Mouse (Mus musculus) C2C12 (cell line): Measurements from ENCODE around the gene Rho. TPM values are rescaled to one million over a fixed set of nuclear protein-coding genes. Genes with fewer than 3 reads are reported as not detected.

Source experiments
- H3K27me3 ChIP-seq: one replicate; pipeline ENCODE4 v1.6.1; 2011; ENCODE audit not compliant: control insufficient read depth, insufficient read depth, insufficient read length
- H3K36me3 ChIP-seq: one replicate; pipeline ENCODE4 v1.6.1; 2011; ENCODE audit not compliant: control insufficient read depth, insufficient read depth
- H3K4me3 ChIP-seq: one replicate; pipeline ENCODE4 v1.5.1; 2011; ENCODE audit warnings: mild to moderate bottlenecking, control low read depth; ENCODE audit not compliant: poor library complexity, insufficient read depth, severe bottlenecking
- H3K79me2 ChIP-seq: one replicate; pipeline ENCODE4 v1.6.1; 2011; ENCODE audit not compliant: control insufficient read depth, insufficient read depth
- H3K79me3 ChIP-seq: one replicate; pipeline ENCODE4 v1.6.1; 2011; ENCODE audit warnings: low read depth, control low read depth
- H3ac ChIP-seq: one replicate; pipeline ENCODE3; 2011; ENCODE audit warnings: low read depth; ENCODE audit not compliant: control insufficient read depth, insufficient read length
- CEBPB ChIP-seq: IDR thresholded peaks from one replicate; pipeline ENCODE4 v1.6.1; 2011; ENCODE audit warnings: low read depth, mild to moderate bottlenecking, control low read depth, moderate library complexity
- CTCF ChIP-seq: IDR thresholded peaks from one replicate; pipeline ENCODE4 v1.5.1; 2011; ENCODE audit not compliant: control insufficient read depth, insufficient read depth, insufficient read length
- FOSL1 ChIP-seq: IDR thresholded peaks from one replicate; pipeline ENCODE4 v1.8.0; 2011; ENCODE audit warnings: mild to moderate bottlenecking, low read length; ENCODE audit not compliant: poor library complexity, insufficient read depth, severe bottlenecking
- MAX ChIP-seq: IDR thresholded peaks from one replicate; pipeline ENCODE4 v1.6.1; 2011; ENCODE audit warnings: mild to moderate bottlenecking, control low read depth
- MYOD1 ChIP-seq: IDR thresholded peaks from one replicate; pipeline ENCODE4 v1.6.1; 2011; ENCODE audit warnings: low read depth; ENCODE audit not compliant: control insufficient read depth, insufficient read length
- MYOG ChIP-seq: IDR thresholded peaks from one replicate; pipeline ENCODE4 v1.6.1; 2011; ENCODE audit not compliant: control insufficient read depth, insufficient read length; ENCODE audit errors: extremely low read depth
- USF1 ChIP-seq: IDR thresholded peaks from one replicate; pipeline ENCODE4 v1.6.1; 2011; ENCODE audit warnings: low read depth, mild to moderate bottlenecking, control low read depth, moderate library complexity
- long read RNA-seq, 2 experiments: library from polyadenylated mRNA; unstranded; transcript quantifications; one replicate each; pipeline ENCODE4 v2.0.0; 2019 to 2020
- polyA plus RNA-seq: library from polyadenylated mRNA; unstranded; fragments of >200 nt; fragmentation: generic; extraction: Trizol; gene quantifications from one replicate; pipeline ENCODE4 v1.2.1, GENCODE M21; 2012; ENCODE audit warnings: missing spikeins

Gene Rho
- polyA plus RNA-seq = 0.01 TPM
- long read RNA-seq, experiment 1 = 0 reads
- long read RNA-seq, experiment 2 = 0 reads

DNA sequence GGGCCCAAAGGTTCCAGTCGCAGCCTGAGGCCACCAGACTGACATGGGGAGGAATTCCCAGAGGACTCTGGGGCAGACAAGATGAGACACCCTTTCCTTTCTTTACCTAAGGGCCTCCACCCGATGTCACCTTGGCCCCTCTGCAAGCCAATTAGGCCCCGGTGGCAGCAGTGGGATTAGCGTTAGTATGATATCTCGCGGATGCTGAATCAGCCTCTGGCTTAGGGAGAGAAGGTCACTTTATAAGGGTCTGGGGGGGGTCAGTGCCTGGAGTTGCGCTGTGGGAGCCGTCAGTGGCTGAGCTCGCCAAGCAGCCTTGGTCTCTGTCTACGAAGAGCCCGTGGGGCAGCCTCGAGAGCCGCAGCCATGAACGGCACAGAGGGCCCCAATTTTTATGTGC lies at the start of gene Rho:
Gene Rho, plus strand, starts transcription at position 110 of the 400 bp plus-strand sequence.
- no peaks in the 10 kb centered on the region for H3K79me3 ChIP-seq
- H3K27me3 ChIP-seq = no peaks in the 10 kb centered on the region
- TF ChIP-seq MYOD1 (no peak), FOSL1 (no peak), CEBPB (no peak), MAX (no peak), CTCF (no peak), MYOG (no peak), USF1 (no peak)
- no peaks in the 10 kb centered on the region for H3K36me3 ChIP-seq
- no peaks in the 10 kb centered on the region for H3K79me2 ChIP-seq
- H3ac ChIP-seq = no peak within 1 kb of the TSS
- H3K4me3 ChIP-seq = no peak within 1 kb of the TSS

DNA sequence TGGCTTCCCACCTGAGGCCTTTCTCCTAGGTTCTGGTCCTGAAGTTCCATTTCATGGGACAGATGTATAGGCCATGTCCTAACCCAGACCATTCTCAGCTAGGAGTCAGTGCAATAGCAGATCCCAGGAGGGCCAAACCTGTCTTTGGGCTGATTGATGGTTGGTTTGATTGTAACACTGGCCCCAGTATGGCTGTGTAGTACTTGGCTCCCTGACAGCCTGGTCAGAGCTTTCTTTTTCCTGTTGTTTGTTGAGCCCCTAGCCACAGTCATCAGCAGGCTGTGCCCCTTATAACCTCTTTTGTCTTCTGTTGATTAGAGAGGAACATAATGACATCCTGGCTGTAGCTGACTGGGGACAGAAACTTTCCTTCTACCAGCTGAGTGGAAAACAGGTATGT lies 47.5 kb upstream of the Rho start:
- no peaks in the 10 kb centered on the region for H3K79me3 ChIP-seq
- no peaks in the 10 kb centered on the region for H3K27me3 ChIP-seq
- no peak overlapping the region for H3ac ChIP-seq
- no peak overlapping the region for H3K4me3 ChIP-seq
- peaks cover 12% of the 10 kb centered on the region for H3K36me3 ChIP-seq
- H3K79me2 ChIP-seq = no peaks in the 10 kb centered on the region
- TF ChIP-seq USF1 = no peak
- TF ChIP-seq MYOD1 = no peak

DNA sequence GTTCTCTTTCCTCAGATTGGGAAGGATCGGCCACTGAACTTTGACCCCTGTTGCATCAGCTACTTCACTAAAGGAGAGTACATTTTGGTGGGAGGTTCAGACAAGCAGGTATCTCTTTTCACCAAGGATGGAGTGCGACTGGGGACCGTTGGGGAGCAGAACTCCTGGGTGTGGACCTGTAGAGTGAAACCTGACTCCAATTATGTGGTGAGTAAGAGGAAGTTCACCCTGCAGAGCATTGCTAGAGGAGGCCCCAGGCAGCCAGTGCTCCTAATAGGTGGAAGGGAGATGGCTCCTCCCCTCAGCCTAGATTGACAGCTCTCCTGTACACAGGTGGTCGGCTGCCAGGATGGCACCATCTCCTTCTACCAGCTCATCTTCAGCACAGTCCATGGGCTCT lies 44.7 kb upstream of the Rho start:
- no peak overlapping the region for H3ac ChIP-seq
- no peaks in the 10 kb centered on the region for H3K27me3 ChIP-seq
- H3K4me3 ChIP-seq = no peak overlapping the region
- no peaks in the 10 kb centered on the region for H3K79me2 ChIP-seq
- H3K36me3 ChIP-seq = peaks cover 12% of the 10 kb centered on the region
- H3K79me3 ChIP-seq = no peaks in the 10 kb centered on the region
- TF ChIP-seq MAX = no peak
- no peak for TF ChIP-seq MYOG
- TF ChIP-seq FOSL1 = no peak
- TF ChIP-seq MYOD1 = no peak
- no peak for TF ChIP-seq CTCF
- no peak for TF ChIP-seq CEBPB
- no peak for TF ChIP-seq USF1

GRCm38 (mm10) chr6:115888296-115888695 lies 43.3 kb upstream of the Rho start:
- TF ChIP-seq MAX (no peak), CTCF (no peak), FOSL1 (no peak), MYOG (no peak)
- no peaks in the 10 kb centered on the region for H3K79me3 ChIP-seq
- no peak overlapping the region for H3ac ChIP-seq
- H3K4me3 ChIP-seq = no peak overlapping the region
- H3K36me3 ChIP-seq = peaks cover 12% of the 10 kb centered on the region
- no peaks in the 10 kb centered on the region for H3K79me2 ChIP-seq
- H3K27me3 ChIP-seq = no peaks in the 10 kb centered on the region

- Histone ChIP-seq H3K27me3 (no peaks in the 10 kb centered on the region), H3K4me3 (no peak overlapping the region), H3K79me3 (no peaks in the 10 kb centered on the region), H3K36me3 (peaks cover 12% of the 10 kb centered on the region), H3ac (no peak overlapping the region), H3K79me2 (no peaks in the 10 kb centered on the region)
- TF ChIP-seq MAX = no peak
- no peak for TF ChIP-seq USF1
- TF ChIP-seq MYOD1 = no peak
- no peak for TF ChIP-seq CTCF
- TF ChIP-seq MYOG = no peak
- no peak for TF ChIP-seq FOSL1
- no peak for TF ChIP-seq CEBPB
Observed at GRCm38 (mm10) chr6:115890601-115891000, 40.9 kb upstream of the Rho start.

DNA sequence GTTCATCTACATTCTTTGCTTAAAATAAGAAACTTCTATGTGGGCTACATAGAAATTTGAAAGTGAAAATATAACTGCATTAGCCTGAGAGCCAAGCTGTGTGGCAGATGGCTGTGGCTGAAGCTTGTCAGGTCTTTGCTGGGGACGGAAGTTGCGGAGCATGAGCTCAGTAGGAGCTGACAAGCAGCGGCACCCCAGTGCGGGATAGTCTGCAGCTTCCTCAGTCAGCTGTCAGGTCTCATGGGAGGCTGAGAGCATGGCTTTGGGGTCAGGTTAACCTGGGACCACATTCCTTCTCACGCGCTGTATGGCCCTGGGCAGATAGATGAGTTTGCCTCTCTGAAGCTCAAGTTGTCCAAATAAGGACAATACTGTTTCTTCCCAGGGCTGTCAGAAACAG lies 40.5 kb upstream of the Rho start:
- H3K79me2 ChIP-seq = no peaks in the 10 kb centered on the region
- no peaks in the 10 kb centered on the region for H3K27me3 ChIP-seq
- H3K79me3 ChIP-seq = no peaks in the 10 kb centered on the region
- H3K4me3 ChIP-seq = no peak overlapping the region
- H3ac ChIP-seq = no peak overlapping the region
- TF ChIP-seq MYOD1 = peak; percentile 4
- no peak for TF ChIP-seq MAX
- H3K36me3 ChIP-seq = peaks cover 12% of the 10 kb centered on the region
